Mouse (Mus musculus): ENCODE results near the gene Tagap. TPM values are rescaled to one million over a fixed set of nuclear protein-coding genes. Genes with fewer than 3 reads are reported as not detected.

The Tagap gene
- polyA plus RNA-seq, 1 experiment = 0.37 TPM

DNA sequence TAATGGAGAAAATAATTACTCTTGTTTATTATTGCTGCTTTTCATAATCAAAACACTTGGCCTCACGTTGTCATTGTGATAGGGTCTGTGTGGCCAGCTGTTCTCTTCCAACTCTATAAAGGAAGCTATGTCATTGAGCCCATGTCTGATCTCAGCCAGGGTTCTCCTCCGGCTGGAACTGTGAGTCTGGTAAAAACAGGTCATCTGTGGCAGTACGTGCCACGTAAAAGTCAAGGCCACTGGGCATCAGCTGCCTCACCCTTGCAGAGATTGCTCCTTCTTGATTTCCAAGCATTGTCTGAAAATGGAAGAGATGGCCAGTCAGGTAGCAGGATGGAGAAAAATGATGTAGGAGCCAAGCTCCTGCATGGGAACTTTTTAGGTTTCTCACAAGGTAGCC is 25.8 kb upstream of the Tagap start:
- TF ChIP-seq GATA1 (IDR thresholded peaks at IDR 0.05; ENCODE audit: low read length) = no peak

DNA sequence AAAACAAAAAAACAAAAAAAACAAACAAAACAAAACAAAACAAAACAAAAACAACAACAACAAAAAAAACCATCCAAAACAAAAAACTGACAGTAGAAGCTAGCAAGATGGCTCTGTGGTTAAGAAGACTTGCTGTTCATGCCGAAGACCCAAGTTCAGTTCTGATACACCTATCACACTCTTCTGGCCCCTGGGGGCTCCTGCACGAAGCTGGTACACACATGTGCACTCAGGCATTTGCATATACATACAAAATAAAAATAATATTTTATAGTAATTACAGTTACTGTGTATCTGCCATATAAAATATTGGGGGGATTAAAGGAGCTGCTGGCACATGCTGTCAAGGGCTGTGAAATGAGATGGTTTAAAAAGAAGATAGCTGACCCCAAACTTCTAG is 24.3 kb upstream of the Tagap start:
- TF ChIP-seq GATA1 (IDR thresholded peaks at IDR 0.05; ENCODE audit: low read length) = no peak

DNA sequence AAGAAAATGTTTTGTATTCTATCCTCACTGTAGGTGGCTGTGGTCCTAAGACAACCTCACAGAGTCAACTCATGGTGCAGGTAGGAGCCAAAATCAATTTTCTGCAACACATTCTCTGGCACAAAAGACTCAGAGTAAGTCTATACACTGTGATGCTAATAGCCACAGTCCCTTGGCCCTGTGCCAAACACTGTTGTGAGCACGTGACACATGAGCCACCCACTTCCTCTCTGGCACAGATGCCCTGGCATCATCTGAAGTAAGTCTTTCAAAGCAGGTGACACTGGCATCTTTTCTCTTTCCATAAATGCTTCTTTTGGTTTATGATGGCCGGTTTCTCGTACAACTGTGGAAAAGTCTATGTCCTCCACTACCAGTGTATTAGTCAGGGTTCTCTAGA is 23.4 kb upstream of the Tagap start:
- no peak for TF ChIP-seq GATA1 (IDR thresholded peaks at IDR 0.05; ENCODE audit: low read length)

DNA sequence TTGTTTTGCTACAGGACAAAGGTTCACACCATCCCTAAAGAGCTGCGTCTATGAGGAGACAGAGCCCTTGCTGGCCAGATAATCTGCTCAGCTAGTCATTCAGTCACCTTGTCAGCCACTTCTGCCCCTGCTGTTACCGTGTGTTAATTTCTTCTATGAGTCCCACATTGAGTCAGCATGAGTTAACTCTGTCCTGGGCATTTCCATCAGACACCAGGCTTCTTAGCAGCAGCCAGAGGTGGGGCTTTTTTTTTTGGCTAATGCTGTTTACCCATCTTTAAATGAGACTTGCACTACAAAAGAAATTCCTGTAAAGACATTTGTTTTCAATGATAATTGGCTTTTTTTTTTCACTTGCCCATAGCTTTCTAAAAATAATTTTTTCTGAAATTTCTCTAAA is 20.8 kb upstream of the Tagap start:
- TF ChIP-seq GATA1 (IDR thresholded peaks at IDR 0.05; ENCODE audit: low read length) = no peak

DNA sequence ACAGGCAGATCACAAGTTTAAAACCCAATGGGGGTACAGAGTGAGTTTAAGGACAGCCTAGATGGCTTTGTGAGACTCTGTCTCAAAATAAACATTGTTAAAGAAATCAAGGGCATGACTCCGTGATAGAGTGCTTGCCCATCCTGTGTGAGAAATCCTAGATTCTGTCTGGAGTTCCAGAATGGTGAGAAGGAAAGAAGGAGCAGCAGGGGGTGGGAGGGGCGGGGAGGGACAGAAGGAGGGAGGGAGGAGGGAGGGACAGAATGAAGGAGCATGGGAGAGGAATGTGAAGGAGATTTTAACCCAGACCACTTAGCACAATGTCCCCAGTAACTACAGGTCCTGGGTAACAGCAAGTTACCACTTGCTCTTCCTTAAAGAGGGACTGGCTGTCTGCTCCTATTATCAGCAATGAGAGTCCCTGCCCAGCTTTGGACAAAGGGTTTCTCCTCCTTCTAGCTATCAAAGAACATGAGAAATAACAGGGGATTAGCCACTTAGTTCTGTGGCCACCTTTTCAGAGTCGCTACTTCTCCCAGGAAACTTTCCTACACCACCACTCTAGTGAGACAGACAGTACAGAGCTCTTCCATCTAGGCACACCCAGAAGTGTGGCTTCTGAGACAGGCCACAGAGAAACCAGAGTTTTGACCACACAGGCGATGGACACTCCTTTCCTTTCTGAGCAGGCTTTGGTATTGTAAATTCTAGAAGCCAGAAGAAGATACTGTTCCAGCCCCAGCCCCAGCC is 19.7 kb upstream of the Tagap start:
- TF ChIP-seq GATA1 (IDR thresholded peaks at IDR 0.05; ENCODE audit: low read length) = no peak

DNA sequence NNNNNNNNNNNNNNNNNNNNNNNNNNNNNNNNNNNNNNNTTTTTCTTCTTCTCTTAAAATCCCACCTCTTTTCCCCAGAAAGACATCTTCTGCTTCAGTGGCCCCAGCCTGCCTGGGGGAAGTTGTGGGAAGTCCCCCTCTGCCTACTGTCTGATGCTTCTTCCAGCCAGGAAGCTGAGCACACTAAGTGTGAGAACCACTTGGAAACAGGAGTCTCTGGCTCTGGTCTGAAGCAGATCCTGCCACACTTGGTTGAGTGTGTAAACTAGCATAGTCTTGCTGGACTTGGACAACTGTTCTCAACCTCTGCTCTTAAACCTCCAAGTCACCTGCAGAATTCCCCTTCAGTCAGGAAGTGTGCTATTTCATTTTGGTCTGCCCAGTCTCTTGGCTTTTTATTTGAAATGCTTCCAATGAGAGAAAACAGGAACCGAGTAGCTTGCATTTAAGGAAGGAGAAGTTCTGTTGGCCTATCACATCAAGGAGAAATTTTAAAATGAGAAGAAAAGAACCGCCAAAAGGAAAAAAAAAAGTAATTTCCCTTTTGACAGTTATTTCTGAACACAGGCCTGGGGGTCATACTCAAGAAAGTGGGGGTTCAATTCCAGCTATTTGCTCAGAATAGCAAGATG is 11.1 kb upstream of the Tagap start:
- TF ChIP-seq GATA1 (IDR thresholded peaks at IDR 0.05; ENCODE audit: low read length) = no peak

DNA sequence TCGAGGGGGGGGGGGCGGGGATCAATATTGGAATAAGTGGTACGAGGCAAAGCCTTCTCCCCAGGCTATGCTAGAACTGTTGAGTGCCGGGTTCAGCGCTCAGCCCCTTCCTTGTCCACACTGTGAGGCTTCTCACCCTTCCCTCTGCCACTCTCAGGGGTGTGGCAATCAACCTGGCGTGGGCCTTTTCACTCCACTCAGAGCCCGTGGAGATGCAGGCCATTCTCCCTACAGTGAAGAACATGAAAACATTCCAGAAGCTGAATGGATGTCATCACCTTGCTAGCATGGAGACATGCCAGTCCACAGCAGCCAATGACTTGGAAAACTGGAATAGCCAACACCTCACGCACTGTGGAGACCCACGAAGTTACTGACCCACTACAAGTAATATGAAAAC is 10.0 kb upstream of the Tagap start:
- TF ChIP-seq GATA1 (IDR thresholded peaks at IDR 0.05; ENCODE audit: low read length) = no peak

DNA sequence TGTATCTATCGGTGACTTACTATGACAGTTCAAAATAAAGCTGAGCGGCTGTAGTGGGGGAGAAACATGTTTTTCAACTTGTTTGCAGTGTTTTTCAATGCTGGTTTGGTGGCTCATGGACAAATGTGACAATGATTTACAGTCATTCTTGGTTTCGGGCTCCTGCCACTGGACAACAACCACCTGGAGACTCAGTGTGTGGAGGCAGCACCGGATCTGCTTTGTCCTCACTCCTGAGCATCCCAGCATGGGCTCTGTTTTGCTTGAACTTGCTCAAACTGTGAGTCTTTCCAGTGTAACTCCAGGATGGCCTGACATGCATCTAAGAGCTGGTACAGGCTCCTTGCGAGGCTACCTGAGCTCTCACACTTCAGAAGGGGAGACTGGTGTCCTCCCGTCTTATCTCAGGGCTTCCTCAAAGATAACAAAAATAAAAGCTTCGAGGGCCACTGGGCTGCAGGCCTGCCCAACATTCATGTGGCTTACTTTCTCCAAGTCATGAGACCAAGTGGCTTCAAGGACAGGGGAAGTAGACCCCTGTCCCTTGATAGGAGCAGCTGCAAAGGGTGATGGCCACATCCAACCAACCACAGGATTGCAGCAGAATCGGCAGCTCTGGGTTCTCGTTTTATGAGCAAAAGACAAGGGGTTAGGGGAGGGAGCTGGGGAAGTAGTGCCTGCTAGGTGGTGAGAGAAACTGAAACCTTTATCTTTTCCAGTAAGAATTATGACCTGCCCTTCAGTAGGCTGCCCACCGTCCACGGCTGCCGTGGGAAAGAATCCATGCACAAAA is 8.8 kb upstream of the Tagap start:
- TF ChIP-seq GATA1 (IDR thresholded peaks at IDR 0.05; ENCODE audit: low read length) = no peak

DNA sequence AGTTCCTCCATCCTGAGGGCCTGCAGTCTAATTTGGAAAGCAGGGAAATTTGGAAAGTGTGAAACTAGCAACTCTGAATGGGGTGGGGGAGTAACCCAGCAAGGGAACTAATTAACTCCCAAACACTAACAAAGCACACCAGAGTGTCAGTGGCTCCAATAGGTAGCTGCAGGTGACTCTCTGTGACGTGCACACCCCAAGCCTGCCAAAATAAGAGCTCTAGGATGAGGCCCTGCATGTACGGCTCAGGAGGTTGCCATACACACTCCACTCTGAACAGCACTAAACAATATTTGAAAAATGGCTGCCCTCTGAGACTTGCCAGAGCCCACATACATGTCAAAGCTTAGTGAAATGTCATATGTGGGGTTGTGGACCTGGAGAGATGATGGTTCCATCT is 7.4 kb upstream of the Tagap start:
- TF ChIP-seq GATA1 (IDR thresholded peaks at IDR 0.05; ENCODE audit: low read length) = no peak

DNA sequence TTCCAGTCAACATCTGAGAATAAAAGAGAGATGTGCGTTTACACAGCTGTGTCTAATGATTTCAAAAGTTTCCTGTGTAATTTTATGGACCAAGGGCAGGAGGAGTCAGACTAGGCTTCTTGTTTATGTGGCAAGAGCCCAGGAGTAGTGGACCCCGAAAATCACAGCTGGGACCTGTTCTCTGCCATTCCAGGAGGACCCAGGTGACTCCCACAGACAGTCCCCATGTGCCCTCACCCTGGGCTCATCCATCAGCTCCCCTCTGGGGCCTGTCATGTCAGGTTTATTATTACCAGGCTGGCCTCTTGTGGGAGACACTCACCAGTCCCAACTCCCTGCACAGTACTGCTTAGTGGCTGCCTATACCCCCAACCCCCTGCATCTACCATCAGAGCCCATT is 6.6 kb upstream of the Tagap start:
- TF ChIP-seq GATA1 (IDR thresholded peaks at IDR 0.05; ENCODE audit: low read length) = no peak

DNA sequence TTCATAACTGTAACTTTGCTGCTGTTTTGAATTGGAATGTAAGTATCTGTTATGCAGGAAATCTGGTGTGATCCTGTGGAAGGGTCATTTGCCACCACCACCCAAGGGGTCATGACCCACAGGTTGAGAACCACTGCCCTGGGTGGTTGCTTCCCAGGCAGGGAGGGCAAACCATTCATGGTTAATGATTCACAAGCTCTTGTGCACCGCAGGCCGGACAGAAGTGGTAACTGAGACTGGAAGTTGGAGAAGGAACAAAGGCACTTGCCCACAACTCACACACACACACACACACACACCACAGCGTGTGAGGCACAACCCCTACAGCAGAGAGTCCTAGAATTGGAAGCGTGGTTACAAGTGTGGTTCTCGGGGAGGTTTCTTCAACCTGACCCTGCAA is 3.2 kb upstream of the Tagap start:
- TF ChIP-seq GATA1 (IDR thresholded peaks at IDR 0.05; ENCODE audit: low read length) = no peak

DNA sequence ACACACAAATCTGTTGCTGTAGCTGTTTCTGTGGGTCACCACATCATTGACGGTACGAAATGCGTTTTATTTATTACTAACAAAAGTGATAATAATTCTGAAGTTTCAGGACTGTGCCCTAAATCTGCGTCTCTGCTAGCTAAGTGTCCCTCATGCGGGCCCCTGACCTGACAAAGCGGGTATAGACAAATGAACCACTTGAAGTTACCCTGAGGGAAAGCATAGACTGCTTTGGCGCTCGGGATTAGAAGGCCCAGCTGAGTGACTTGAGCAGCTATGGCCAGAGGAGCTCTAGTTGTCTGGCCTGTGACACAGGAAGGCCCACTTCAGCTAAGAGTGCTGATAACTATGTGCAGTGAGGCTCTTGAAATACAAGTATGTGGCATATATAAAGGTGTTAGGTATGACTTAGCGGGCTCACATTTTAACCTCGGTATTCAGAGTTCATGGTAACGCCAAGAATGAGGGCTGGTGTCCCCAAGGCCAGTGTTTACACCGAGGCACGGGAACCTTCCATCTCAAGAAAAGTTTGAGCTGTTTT is 1.5 kb upstream of the Tagap start:
- no peak for TF ChIP-seq GATA1 (IDR thresholded peaks at IDR 0.05; ENCODE audit: low read length)

DNA sequence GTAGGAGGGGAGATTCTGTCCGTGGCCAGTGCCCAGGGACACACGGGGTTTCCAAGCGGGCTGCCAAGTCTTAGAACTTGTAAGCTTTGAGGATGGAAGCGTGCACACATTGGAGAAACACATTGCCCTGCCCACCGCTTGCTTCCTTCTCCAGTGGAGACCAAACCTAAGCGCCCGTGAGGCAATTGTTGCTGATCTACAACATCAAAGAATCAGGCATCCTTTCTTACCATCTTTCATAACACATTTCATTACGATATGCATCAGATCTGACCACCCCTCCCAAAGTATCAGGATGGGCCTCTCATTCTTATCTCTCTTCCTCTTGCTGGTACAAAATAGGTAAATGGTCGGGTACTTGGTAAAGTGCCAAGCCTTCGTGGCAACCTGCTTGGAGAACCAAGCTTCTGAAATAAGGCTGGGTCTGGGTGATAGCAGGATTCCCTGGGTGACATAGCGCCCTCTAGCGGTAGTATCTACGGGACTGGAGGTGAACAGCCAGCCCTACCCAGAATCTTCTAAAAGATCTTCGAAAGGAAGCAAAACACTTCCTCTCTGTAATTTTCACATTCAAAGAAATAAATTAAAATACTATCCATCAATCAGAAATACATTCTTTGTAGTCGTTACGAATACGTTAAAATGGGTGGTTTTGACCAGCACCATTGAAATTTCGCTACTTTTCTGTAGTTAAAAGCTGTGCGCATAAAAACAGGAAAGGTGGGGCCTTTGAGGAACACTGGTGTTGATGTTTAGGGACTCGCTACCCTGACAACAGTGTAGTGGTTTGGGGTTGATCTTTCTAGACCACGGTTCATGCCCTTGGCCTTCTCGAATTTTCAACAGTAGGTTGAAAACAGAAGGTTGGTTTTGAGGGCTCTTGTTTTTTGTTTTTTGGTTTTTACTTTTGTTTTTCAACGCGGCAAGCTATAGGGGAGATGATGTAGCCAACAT is 2.1 kb downstream of the Tagap start:
- no peak for TF ChIP-seq GATA1 (IDR thresholded peaks at IDR 0.05; ENCODE audit: low read length)

DNA sequence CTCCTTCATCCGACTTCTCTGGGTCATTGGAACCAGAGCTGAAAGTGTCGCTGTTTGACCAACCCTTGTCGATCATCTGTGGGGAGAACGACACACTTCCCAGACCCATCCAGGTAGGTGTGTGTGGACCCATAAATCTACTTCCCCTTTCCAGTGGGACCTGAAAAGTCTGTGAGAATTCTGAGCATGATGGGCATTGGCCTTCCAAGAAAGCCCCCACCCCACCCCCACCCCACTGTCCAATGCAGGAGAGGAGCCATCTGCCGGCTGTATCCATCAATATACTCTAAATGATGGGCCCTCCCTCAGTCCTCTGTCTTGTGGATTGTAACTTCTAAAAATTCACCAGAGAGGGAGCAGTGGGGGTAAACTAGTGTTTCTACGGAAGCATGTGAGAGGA is 2.9 kb downstream of the Tagap start:
- no peak for TF ChIP-seq GATA1 (IDR thresholded peaks at IDR 0.05; ENCODE audit: low read length)

DNA sequence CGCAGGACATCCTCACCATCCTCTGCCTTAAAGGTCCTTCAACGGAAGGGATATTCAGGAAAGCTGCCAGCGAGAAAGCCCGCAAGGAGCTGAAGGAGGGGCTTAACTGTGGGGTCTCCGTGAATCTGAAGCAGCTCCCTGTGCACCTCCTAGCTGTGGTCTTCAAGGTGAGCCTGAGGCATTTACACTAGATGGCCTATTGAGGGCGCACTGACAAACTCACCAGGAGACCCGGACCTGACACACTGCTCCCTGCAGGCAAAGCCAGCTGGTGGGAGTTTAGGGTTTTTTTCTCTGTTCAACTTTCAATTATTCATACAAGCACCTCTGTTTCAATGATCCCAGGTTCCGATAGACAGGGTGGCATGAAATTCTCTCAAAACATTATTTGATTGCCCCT is 3.5 kb downstream of the Tagap start:
- TF ChIP-seq GATA1 (IDR thresholded peaks at IDR 0.05; ENCODE audit: low read length) = no peak
